Mouse (Mus musculus) MEL (cell line): ENCODE data around the gene Gm29797. TPM values are rescaled to one million over a fixed set of nuclear protein-coding genes. Genes with fewer than 3 reads are reported as not detected.

Source experiments
- DNase-seq: peaks from one replicate; pipeline ENCODE4 v3.0.0; 2011; ENCODE audit warnings: low read depth, low spot score
- H3K27ac ChIP-seq: 2 replicates; pipeline ENCODE4 v1.5.1; 2012; ENCODE audit warnings: low read depth, mild to moderate bottlenecking, control low read depth, low read length, moderate library complexity; ENCODE audit not compliant: control insufficient read depth
- H3K27me3 ChIP-seq, 2 experiments: fragments of 150-350 bp in 1 of 2; sonication (generic) in 1 of 2; 2 replicates each; pipeline ENCODE4 v1.6.1; 2012; ENCODE audit warnings: low read length in 2 of 2, mild to moderate bottlenecking in 2 of 2, improper control_type of control experiment in 1 of 2, moderate library complexity in 1 of 2; ENCODE audit not compliant: insufficient read depth in 2 of 2, control insufficient read depth in 1 of 2
- H3K36me3 ChIP-seq, 2 experiments: 2 replicates each; pipeline ENCODE4 v1.6.1; 2012 to 2014; ENCODE audit warnings: low read length in 2 of 2, improper control_type of control experiment in 1 of 2, inconsistent platforms in 1 of 2, mild to moderate bottlenecking in 1 of 2; ENCODE audit not compliant: insufficient read depth in 2 of 2, control insufficient read depth in 1 of 2
- H3K4me1 ChIP-seq, 2 experiments: fragments of 150-350 bp in 1 of 2; sonication (generic) in 1 of 2; 2 replicates each; pipeline ENCODE4 v1.6.1; 2012; ENCODE audit warnings: low read length in 2 of 2, improper control_type of control experiment in 1 of 2, mild to moderate bottlenecking in 1 of 2; ENCODE audit not compliant: insufficient read depth in 2 of 2, control insufficient read depth in 1 of 2
- H3K4me3 ChIP-seq, 2 experiments: fragments of 150-350 bp in 1 of 2; sonication (generic) in 1 of 2; 2 replicates each; pipeline ENCODE4 v1.5.1; 2012; ENCODE audit warnings: low read depth in 2 of 2, low read length in 2 of 2, mild to moderate bottlenecking in 2 of 2, moderate library complexity in 2 of 2, control low read depth in 1 of 2, improper control_type of control experiment in 1 of 2; ENCODE audit not compliant: control insufficient read depth in 1 of 2, insufficient read depth in 1 of 2
- H3K79me2 ChIP-seq: 2 replicates; pipeline ENCODE4 v1.6.1; 2012; ENCODE audit warnings: mild to moderate bottlenecking, low read length, moderate library complexity; ENCODE audit not compliant: control insufficient read depth, poor library complexity, insufficient read depth
- H3K9ac ChIP-seq: 2 replicates; pipeline ENCODE4 v1.6.1; 2012; ENCODE audit warnings: low read depth, mild to moderate bottlenecking, control low read depth, low read length, moderate library complexity; ENCODE audit not compliant: control insufficient read depth, poor library complexity, severe bottlenecking
- H3K9me3 ChIP-seq: fragments of 150-350 bp; sonication (generic); replicated peaks from 2 replicates; pipeline ENCODE4 v1.6.1; 2012; ENCODE audit warnings: mild to moderate bottlenecking, low read length, improper control_type of control experiment, moderate library complexity; ENCODE audit not compliant: insufficient read depth
- CHD1 ChIP-seq: IDR thresholded peaks from 2 replicates; pipeline ENCODE4 v1.6.1; 2012; ENCODE audit warnings: low read depth, mild to moderate bottlenecking, inconsistent platforms, low read length, improper control_type of control experiment
- E2F4 ChIP-seq: IDR thresholded peaks from 2 replicates; pipeline ENCODE4 v1.6.1; 2011; ENCODE audit warnings: low read depth, low read length, improper control_type of control experiment, borderline replicate concordance
- ETS1 ChIP-seq: IDR thresholded peaks from 2 replicates; pipeline ENCODE4 v1.6.1; 2012; ENCODE audit warnings: low read depth, mild to moderate bottlenecking, inconsistent platforms, low read length, improper control_type of control experiment, moderate library complexity
- GABPA ChIP-seq: IDR thresholded peaks from 2 replicates; pipeline ENCODE4 v1.6.1; 2012; ENCODE audit warnings: low read depth, mild to moderate bottlenecking, inconsistent platforms, low read length, improper control_type of control experiment, moderate library complexity
- KAT2A ChIP-seq: conservative IDR thresholded peaks from 2 replicates; pipeline ENCODE4 v1.6.1; 2012; ENCODE audit warnings: low read depth, low read length, improper control_type of control experiment, inconsistent platforms
- MAX ChIP-seq: IDR thresholded peaks from 2 replicates; pipeline ENCODE4 v1.6.1; 2011; ENCODE audit warnings: low read length, improper control_type of control experiment
- MXI1 ChIP-seq: IDR thresholded peaks from 2 replicates; pipeline ENCODE4 v1.6.1; 2011; ENCODE audit warnings: mild to moderate bottlenecking, low read depth, low read length, improper control_type of control experiment
- MYB ChIP-seq: IDR thresholded peaks from 2 replicates; pipeline ENCODE4 v1.6.1; 2011; ENCODE audit warnings: mild to moderate bottlenecking, low read depth, low read length, improper control_type of control experiment
- NELFE ChIP-seq: IDR thresholded peaks from 2 replicates; pipeline ENCODE4 v1.6.1; 2011; ENCODE audit warnings: low read depth, low read length, improper control_type of control experiment
- NRF1 ChIP-seq: IDR thresholded peaks from 2 replicates; pipeline ENCODE4 v1.6.1; 2014; ENCODE audit warnings: low read depth, mild to moderate bottlenecking, inconsistent platforms, low read length, improper control_type of control experiment, moderate library complexity; ENCODE audit not compliant: poor library complexity, insufficient read depth, severe bottlenecking
- POLR2AphosphoS2 ChIP-seq: IDR thresholded peaks from 2 replicates; pipeline ENCODE4 v1.6.1; 2011; ENCODE audit warnings: low read length, improper control_type of control experiment
- POLR2AphosphoS5 ChIP-seq: IDR thresholded peaks from 2 replicates; pipeline ENCODE4 v1.6.1; 2012; ENCODE audit warnings: low read depth, borderline replicate concordance, mild to moderate bottlenecking, inconsistent platforms, low read length, moderate library complexity, mixed read lengths
- UBTF ChIP-seq: IDR thresholded peaks from 2 replicates; pipeline ENCODE4 v1.6.1; 2012; ENCODE audit warnings: low read depth, mild to moderate bottlenecking, inconsistent platforms, low read length, improper control_type of control experiment, moderate library complexity, borderline replicate concordance; ENCODE audit not compliant: insufficient read depth
- ZC3H11A ChIP-seq: IDR thresholded peaks from 2 replicates; pipeline ENCODE4 v1.6.1; 2012; ENCODE audit warnings: low read depth, mild to moderate bottlenecking, inconsistent platforms, low read length, improper control_type of control experiment
- ZKSCAN1 ChIP-seq: IDR thresholded peaks from 2 replicates; pipeline ENCODE4 v1.6.1; 2012; ENCODE audit warnings: low read depth, mild to moderate bottlenecking, inconsistent platforms, low read length, improper control_type of control experiment, moderate library complexity
- ZNF384 ChIP-seq: IDR thresholded peaks from 2 replicates; pipeline ENCODE4 v1.6.1; 2012; ENCODE audit warnings: low read depth, mild to moderate bottlenecking, inconsistent platforms, low read length, improper control_type of control experiment
- polyA plus RNA-seq, 2 experiments: library from polyadenylated mRNA; stranded (reverse) in 1 of 2; unstranded in 1 of 2; fragments of >175 nt in 1 of 2; fragments of >200 nt in 1 of 2; gene quantifications; 2 replicates each; pipeline versions ENCODE4 v1.2.1 to v1.2.4; 2012; ENCODE audit warnings: low replicate concordance in 2 of 2, low read depth in 1 of 2; ENCODE audit not compliant: insufficient read length in 2 of 2, insufficient read depth in 1 of 2, missing spikeins in 1 of 2
- total RNA-seq: library from RNA; depleted of rRNA; stranded (reverse); fragments of 300-350 nt; gene quantifications from 2 replicates; pipeline ENCODE4 v1.2.3, GENCODE M21; 2012

The Gm29797 gene
- total and polyA plus RNA-seq, 3 experiments: not detected

GRCm38 (mm10) chr2:181653065-181653464, 3.8 kb upstream of the Gm29797 start:
- no peak for DNase-seq
- H3K27me3 ChIP-seq: no peaks in the 10 kb centered on the region
- H3K36me3 ChIP-seq: peaks cover 0 to 18% of the 10 kb centered on the region in 2 experiments; a peak in 2 of 4 replicates
- no peak overlapping the region for H3K27ac ChIP-seq
- H3K4me1 ChIP-seq: no peaks in the 10 kb centered on the region
- no peaks in the 10 kb centered on the region for H3K9me3 ChIP-seq
- H3K4me3 ChIP-seq: no peak overlapping the region
- TF ChIP-seq ZC3H11A (no peak), E2F4 (no peak), NELFE (no peak), NRF1 (no peak), ZKSCAN1 (no peak), ZNF384 (no peak), MYB (no peak)
- TF ChIP-seq, all 39 proteins: peak for 0
- no peak overlapping the region for H3K9ac ChIP-seq
- H3K79me2 ChIP-seq: no peaks in the 10 kb centered on the region

DNA sequence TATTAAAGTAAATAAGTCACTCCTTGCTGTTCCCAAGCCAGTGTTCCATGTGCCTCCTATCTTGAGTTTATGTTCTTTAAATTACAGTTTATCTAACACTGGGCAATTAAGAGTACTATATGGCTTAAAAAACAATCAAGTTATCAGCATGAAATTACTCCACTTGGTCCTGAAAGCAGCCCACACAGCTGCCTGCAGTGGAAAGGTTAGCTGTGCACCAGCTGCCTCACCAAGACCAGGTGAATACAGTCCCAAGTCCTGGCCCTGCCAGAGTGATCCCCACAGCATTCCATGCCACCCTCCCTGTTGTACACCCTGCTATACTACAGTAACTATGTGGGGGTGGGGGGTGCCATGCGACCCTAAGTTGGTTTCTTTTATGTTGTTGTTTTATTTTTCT, 3.3 kb upstream of the Gm29797 start:
- Histone ChIP-seq H3K4me1 (no peaks in the 10 kb centered on the region), H3K79me2 (no peaks in the 10 kb centered on the region), H3K27ac (no peak overlapping the region), H3K36me3 (peaks cover 0 to 15% of the 10 kb centered on the region in 2 experiments; a peak in 2 of 4 replicates), H3K27me3 (no peaks in the 10 kb centered on the region), H3K4me3 (no peak overlapping the region), H3K9ac (no peak overlapping the region), H3K9me3 (no peaks in the 10 kb centered on the region)
- no peak for DNase-seq
- TF ChIP-seq UBTF (no peak), CHD1 (no peak), POLR2AphosphoS5 (no peak), NELFE (no peak), ETS1 (no peak), NRF1 (no peak), MXI1 (no peak), KAT2A (no peak), POLR2AphosphoS2 (no peak), GABPA (no peak), MAX (no peak)
